Mouse (Mus musculus) right cerebral cortex, adult 2 months (tissue): ENCODE results near the gene Slc7a1.
"Not testable (repeated sequence)": the region's sequence is repeated elsewhere in the genome, so short reads cannot be mapped to it uniquely, and the experiment has no call there.

Source experiments
- DNase-seq, 2 experiments: peaks; one replicate each; pipeline ENCODE4 v3.0.0; 2021 to 2022; ENCODE audit warnings: low spot score in 2 of 2

The Slc7a1 gene

GRCm38 (mm10) chr5:148367816-148368215 lies 31.9 kb downstream of the Slc7a1 start:
- DNase-seq, result no peak

DNA sequence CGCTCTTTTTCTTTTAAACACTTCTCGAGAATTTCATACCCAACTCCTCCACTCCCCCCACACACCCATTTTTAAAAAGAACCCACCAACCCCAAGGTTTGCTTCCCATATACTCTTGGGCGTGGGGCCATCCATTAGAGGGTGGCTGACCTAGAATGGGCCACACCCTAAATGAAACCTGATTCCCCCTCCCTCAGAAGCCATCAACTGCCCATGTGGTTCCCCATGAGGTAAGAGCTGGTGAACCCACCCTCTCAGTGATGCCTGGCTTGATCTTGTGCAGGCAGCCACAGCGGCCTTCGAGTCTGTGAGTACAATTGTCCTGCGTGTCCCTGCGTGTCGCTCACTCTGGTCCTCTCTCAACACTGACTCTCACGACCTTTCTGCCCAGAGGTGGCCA lies 33.2 kb downstream of the Slc7a1 start:
- DNase-seq, result no peak

GRCm38 (mm10) chr5:148363441-148364113 lies 36.1 kb downstream of the Slc7a1 start:
- no peak for DNase-seq

DNA sequence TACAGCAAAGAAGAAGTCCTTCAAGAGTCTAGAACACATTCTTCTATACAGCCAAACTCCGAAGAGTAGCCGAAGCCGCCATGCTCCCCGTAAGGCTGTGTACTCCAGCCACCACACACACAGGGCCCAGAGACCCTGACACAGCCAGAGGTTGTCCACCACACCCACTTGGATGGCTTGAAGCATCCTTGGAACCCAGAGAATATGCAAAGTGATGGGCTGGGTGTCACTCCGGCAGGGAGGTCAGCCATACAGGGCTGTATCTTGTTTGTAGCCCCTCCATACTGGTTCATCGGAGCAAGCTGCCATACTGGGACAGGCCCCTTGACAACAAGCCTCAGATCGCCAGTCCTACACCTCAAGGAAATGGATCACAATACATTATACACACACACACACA lies 37.4 kb downstream of the Slc7a1 start:
- DNase-seq, result no peak

GRCm38 (mm10) chr5:148361759-148362010 lies 38.0 kb downstream of the Slc7a1 start:
- no peak for DNase-seq

GRCm38 (mm10) chr5:148360922-148361758 lies 38.6 kb downstream of the Slc7a1 start:
- DNase-seq, result no peak

GRCm38 (mm10) chr5:148359131-148359530 lies 40.6 kb downstream of the Slc7a1 start:
- DNase-seq, result no peak

GRCm38 (mm10) chr5:148357168-148357567 lies 42.5 kb downstream of the Slc7a1 start:
- no peak for DNase-seq

DNA sequence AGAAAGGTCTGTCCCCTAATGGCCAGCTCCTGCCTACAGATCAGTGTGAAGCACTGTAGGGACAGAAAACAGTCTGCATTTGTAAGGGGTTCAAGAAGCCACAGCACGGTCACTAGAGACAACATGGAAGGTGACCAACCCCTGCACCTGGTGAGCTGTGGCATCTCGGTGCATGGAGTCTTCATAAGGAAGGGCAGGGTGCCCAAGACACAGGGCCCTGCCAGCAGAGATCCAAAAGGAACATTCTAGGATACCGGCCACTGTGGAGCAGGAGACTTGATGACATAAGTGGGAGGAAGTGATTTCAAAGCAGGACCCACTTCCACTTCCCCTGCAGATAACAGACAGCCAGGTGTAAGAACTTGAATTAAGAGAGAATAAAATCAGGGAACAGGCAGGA lies 43.9 kb downstream of the Slc7a1 start:
- no peak for DNase-seq

- no peak for DNase-seq
Observed at GRCm38 (mm10) chr5:148354536-148354935, 45.2 kb downstream of the Slc7a1 start.

DNA sequence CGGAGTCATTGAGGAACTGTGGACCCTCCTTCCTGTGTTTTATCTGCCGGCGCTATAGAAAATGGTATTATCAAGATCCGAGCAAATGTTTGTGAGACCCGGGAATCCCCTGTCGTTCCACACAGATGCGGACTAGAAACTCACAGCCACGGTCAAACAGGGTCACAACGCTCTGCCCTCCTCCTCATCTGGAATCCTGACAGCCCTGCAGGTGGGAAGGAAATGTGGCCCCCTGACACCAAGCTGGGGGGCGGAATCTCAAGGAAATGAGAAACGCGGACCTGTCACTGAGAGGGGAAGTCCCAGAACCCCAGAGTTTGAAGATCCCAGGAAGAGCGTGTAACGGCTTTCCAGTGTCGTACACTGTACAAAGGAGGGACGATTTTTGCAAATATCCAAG lies 46.3 kb downstream of the Slc7a1 start:
- no peak for DNase-seq

DNA sequence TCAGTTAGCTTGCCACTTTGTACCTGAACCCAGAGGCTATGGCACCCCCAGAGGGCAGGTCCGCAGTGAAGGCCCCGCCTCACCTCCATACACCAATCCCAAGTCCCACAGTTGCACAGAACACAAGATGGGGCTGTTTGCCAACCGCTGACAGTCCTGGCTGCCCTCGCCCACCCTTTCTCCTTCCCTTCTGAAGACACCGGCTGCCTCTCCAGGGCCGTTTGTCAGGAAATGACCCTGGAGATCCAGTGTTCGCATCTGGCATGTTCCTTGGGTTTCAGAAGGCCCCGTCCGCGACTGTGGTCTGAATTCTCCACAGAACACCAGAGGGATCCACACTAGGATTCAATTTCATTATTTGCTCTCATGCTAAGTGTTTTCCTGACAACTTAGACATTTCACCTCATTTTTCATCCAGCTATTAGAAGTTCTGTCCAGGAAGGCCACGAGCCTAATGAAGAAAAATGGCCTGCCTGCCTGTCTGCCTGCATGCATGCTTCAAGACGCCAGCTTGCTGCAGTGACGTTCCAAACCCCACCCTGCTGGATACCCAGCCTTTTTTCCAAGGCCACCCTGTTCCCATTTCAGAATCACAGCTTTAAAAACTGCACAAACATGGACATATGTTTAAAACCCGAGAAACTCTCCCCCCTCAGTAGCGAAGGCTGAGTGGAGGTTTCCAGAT lies 50.2 kb downstream of the Slc7a1 start:
- no peak for DNase-seq

DNA sequence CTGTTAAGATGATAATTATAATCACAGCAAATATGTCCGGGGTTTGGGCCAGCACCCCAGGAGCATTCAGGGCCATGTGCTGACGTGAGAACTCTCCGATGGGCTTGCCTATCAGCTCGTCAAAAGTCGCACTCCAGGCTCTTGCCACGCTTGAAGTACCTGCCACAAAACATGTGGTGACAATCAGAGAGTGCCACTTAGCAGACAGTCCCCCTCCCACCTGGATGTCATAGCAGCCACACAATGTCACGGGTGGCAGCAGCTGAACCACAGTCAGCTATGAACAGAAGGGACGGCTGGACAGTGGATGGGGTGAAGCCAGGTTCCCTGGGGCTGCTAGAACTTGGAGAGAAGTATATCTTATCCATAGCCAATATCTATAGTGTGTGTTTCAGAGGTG lies 51.6 kb downstream of the Slc7a1 start:
- no peak for DNase-seq

GRCm38 (mm10) chr5:148346543-148346942 lies 53.2 kb downstream of the Slc7a1 start:
- no peak for DNase-seq

- no peak for DNase-seq
Observed at GRCm38 (mm10) chr5:148344374-148344773, 55.3 kb downstream of the Slc7a1 start.

DNA sequence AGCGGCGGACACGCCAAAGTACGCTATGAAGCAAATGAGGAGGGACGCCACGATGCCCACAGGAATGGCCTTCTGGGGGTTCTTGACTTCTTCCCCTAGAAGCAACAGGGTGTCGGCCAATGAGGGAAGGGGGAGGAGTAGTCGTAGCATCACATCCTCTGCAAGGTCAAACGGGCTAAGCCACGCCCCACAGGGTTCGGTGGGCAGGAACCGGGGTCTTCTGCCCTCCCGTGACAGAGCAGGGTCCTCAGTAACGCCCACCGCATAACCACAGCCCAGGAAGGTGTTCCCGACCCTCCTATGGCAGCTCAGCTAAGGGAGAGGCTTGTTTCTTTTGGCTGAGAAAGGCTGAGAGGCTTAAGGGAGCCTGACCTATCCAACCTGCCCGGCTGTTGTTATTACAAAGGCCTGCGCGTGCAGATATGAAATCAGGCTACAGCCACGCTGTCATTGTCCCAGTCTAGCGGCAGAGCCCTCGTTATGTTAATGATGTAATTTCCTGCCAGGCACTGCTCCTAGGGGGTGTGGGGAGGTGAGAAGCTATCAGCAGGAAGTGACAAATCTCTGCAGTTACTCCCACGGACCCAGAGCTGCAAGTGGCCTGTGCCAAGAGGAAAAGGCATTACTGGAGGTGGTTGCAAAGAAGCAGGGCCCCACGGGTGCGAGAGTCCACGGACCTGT lies 57.5 kb downstream of the Slc7a1 start:
- DNase-seq, result peak; percentile 50 to 54

GRCm38 (mm10) chr5:148339126-148339525 lies 60.6 kb downstream of the Slc7a1 start:
- DNase-seq, result no peak

DNA sequence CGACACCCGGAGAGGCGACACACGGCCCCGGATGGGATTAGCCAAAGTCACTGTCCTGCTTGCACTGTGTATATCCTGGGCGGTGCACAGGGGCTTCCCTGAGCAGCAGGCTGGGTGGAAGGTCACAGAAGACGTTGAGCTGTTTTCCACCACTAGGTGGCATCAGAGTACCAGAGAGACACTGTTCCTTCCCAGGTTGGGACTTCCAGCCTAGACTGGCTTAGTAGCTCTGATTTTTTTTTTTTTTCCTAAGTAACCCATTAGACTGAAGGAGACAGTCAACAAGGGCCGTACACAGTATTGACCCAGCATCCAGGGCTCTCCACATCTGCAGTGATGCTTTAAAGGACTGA lies 67.1 kb downstream of the Slc7a1 start:
- peak; percentile 69 to 71 for DNase-seq

DNA sequence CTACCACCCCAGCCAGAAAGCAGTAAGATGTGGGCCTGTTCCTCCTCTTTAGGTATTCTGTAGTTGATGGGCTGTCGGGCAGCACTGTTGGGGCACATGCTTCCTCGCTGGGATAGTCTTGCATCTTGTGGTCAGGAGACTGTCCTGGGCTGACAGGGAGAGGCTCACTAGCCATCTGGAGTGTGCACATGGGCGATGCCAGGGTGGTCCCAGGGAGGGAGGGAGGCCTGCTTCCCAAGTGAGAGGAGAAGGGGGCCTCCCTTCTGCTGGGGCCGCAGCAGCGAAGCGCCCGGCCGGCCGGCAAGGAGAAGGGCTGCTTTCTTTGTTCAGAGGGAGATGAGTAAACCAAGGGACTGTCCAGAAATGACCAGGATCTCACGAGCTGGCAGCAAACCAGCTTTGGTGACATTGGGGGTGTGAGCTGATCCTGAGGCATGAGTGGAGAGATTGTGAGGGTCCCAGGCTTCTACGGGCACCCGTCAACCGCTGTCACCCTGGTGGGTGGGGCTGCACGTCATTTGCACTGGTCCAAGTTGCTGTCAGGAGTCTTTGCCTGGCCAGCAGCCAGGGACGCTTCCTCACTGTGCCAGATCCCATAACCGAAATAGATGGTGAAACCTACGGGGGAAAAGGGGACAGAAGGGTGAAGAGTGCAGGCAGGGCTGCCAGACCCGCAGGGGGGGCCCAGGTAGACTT lies 67.6 kb downstream of the Slc7a1 start:
- no peak for DNase-seq

DNA sequence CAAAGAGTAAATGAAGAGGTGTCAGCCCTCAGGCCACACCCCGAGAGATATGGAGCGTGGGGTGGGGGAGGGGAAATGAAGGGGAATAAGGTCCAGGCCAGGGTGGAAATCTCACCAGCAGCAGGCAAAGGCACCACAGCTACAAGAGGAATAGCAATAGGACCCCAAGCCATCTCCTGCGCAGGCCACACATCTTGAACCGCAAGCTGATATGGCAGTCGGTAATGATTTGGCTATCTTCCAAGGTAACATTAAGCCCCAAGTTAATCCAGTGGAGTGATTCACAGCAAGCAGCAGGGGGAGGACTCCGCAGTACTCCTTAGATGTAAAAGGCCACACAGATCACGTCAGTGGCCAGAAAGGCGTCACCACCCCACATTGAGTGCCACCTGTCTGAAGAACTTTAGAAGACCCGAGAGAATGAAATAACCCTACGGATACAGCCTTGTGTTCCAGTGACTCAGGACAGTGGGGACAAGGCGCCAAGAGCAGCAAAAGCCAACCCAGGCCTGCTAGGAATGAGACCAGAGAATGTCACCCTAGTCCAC lies 68.4 kb downstream of the Slc7a1 start:
- DNase-seq, result no peak

- no peak for DNase-seq
Observed at GRCm38 (mm10) chr5:148328982-148329381, 70.7 kb downstream of the Slc7a1 start.

DNA sequence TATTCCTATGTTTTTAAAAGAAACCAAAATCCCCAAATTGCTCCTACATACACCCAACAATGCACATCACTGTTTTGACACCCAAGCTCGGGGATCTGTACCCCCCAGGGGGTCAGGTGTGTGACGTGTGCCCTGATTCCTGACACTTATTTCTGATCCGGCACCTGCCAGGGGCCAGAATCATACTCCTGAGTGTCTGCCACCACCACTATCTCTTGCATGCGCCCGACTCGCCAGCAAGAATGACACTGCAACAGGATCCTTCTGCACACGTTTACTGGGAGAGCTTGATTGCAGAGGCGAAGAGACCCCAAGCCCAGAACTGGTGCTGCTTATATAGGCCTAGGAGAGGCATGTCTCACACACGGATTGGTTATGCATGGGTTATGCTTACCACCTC lies 73.4 kb downstream of the Slc7a1 start:
- not testable (repeated sequence) for DNase-seq
